ENCODE assay signal across 8 mouse cellular contexts in genomic region chr3:136609855-136610555, GRCm38 (mm10). TPM values are rescaled to one million over a fixed set of nuclear protein-coding genes. Genes with fewer than 3 reads are reported as not detected.
A peak's percentile ranks its signal among the peaks of the same experiment; 100 is the strongest.
DNase-seq lines count a peak whose midpoint lies in the region; ATAC-seq and TF ChIP-seq lines count a peak whose summit lies in the region.

No protein-coding gene starts in this region.

- H3K9me3 ChIP-seq in heart, embryonic 16.5 days (replicated peaks; ENCODE audit: control insufficient read depth, low read length) = no peaks in the 10 kb centered on the region; the same call in 1 of the 2 replicates

- H3K4me3 ChIP-seq in thymus, adult 2 months (ENCODE audit: control insufficient read depth, insufficient read depth, low read length) = no peak overlapping the region
- H3K4me3 ChIP-seq in heart, embryonic 16.5 days (ENCODE audit: low read length) = no peak overlapping the region

- DNase-seq in cerebellum, postnatal 10 days = peak; percentile 16 to 19
- no peak for DNase-seq in cerebellum, adult 8-10 months
- peak; percentile 6 for DNase-seq in thymus, postnatal 36 days
- no peak for DNase-seq in thymus, adult 2 months
- peak; percentile 80 to 87 for DNase-seq in kidney, postnatal 4 days
- peak; percentile 7 for DNase-seq in ovary, adult 18-20 months (ENCODE audit: low spot score)
- DNase-seq in cerebellum, adult 11-12 months = no peak

- no peaks in the 10 kb centered on the region for H3K36me3 ChIP-seq in thymus, adult 2 months (ENCODE audit: control insufficient read depth, insufficient read depth, low read length)
- no peaks in the 10 kb centered on the region for H3K36me3 ChIP-seq in heart, embryonic 16.5 days (ENCODE audit: control insufficient read depth, insufficient read depth)

- 47% methylated on average over 6 of the region's 6 CpGs for WGBS in thymus, adult 2 months
- WGBS in heart, embryonic 16.5 days = 50% methylated on average over 6 of the region's 6 CpGs

- no peak for ATAC-seq in heart, embryonic 16.5 days (replicated peaks; ENCODE audit: extremely low read depth, insufficient read depth, low FRiP score)

- no peak overlapping the region for H3K27ac ChIP-seq in thymus, adult 2 months (ENCODE audit: control insufficient read depth, insufficient read depth, low read length)
- H3K27ac ChIP-seq in heart, embryonic 16.5 days (ENCODE audit: low read length) = 0 out of 2 replicates have a peak overlapping the region, but pooled peaks have one; percentile 16

- H3K4me2 ChIP-seq in heart, embryonic 16.5 days (ENCODE audit: low read depth, low read length) = peak overlapping the region; percentile 19; the same call in 1 of the 2 replicates

- H3K4me1 ChIP-seq in thymus, adult 2 months (replicated peaks; ENCODE audit: control insufficient read depth, insufficient read depth, low read length) = no peaks in the 10 kb centered on the region; the same call in 1 of the 2 replicates
- no peaks in the 10 kb centered on the region for H3K4me1 ChIP-seq in heart, embryonic 16.5 days (ENCODE audit: control insufficient read depth, insufficient read depth, low read length)

- no peak for TF ChIP-seq CTCF in thymus, adult 2 months (IDR thresholded peaks at IDR 0.05; ENCODE audit: borderline replicate concordance, control insufficient read depth, extremely low read depth, insufficient read depth, low read length, poor library complexity)

- TF ChIP-seq POLR2A in thymus, adult 2 months (IDR thresholded peaks at IDR 0.05; ENCODE audit: control insufficient read depth, extremely low read depth, insufficient read depth, low read length, poor library complexity) = no peak

- no peak overlapping the region for H3K9ac ChIP-seq in heart, embryonic 16.5 days (ENCODE audit: low read length)

- no peaks in the 10 kb centered on the region for H3K27me3 ChIP-seq in thymus, adult 2 months (ENCODE audit: control insufficient read depth, insufficient read depth, low read length)
- H3K27me3 ChIP-seq in heart, embryonic 16.5 days (ENCODE audit: control insufficient read depth, insufficient read depth, low read length) = no peaks in the 10 kb centered on the region

RNA-seq across cellular contexts. Expression of gene Ppp3ca, which starts 59.9 kb away (rescaled TPM):
- polyA plus RNA-seq in thymus, adult 2 months (2012; rRNA removed) = 5.6 and 12.3 TPM in 2 replicates
- 42.6 and 44.8 TPM in 2 replicates for polyA plus RNA-seq in heart, embryonic 16.5 days (2015; fragmentation: Nextera tagmentation; extraction: Ambion mirVana)

Comparison
In these comparisons a context has a peak if more than half of its experiments do, and no peak if none do; other contexts are left out.
1. DNase-seq: peak in cerebellum, postnatal 10 days (2 of 2), thymus, postnatal 36 days (2 of 2), kidney, postnatal 4 days (2 of 2) and ovary, adult 18-20 months (single experiment); none in cerebellum, adult 8-10 months (single experiment), thymus, adult 2 months (single experiment) and cerebellum, adult 11-12 months (single experiment).